Mouse (Mus musculus) adrenal gland, postnatal 36 days (tissue): ENCODE results near the gene Psmd12. TPM values are rescaled to one million over a fixed set of nuclear protein-coding genes. Genes with fewer than 3 reads are reported as not detected.
"Not testable (repeated sequence)": the region's sequence is repeated elsewhere in the genome, so short reads cannot be mapped to it uniquely, and the experiment has no call there.

Source experiments
- DNase-seq, 2 experiments: peaks; one replicate each; pipeline ENCODE4 v3.0.0; 2021; ENCODE audit warnings: mixed read lengths in 1 of 2
- total RNA-seq, 2 experiments: library from RNA; stranded (reverse); gene quantifications; 2 replicates each; pipeline ENCODE4 v1.2.3; 2021

The Psmd12 gene
- total RNA-seq, 2 experiments from 2014 or later, result 98.2 to 99.1 TPM

GRCm38 (mm10) chr11:107459828-107460227 is 19.5 kb upstream of the Psmd12 start:
- no peak for DNase-seq

- DNase-seq, result no peak
Measured at GRCm38 (mm10) chr11:107462478-107462877, 16.8 kb upstream of the Psmd12 start.

- DNase-seq, result no peak
Measured at GRCm38 (mm10) chr11:107463251-107463681, 16.0 kb upstream of the Psmd12 start.

- peak; percentile 25 to 27 for DNase-seq
Measured at GRCm38 (mm10) chr11:107464141-107464540, 15.1 kb upstream of the Psmd12 start.

GRCm38 (mm10) chr11:107465041-107465440 is 14.2 kb upstream of the Psmd12 start:
- DNase-seq, result no peak

GRCm38 (mm10) chr11:107465969-107466368 is 13.3 kb upstream of the Psmd12 start:
- no peak for DNase-seq

GRCm38 (mm10) chr11:107466611-107467391 is 12.5 kb upstream of the Psmd12 start:
- no peak for DNase-seq

- no peak for DNase-seq
Measured at GRCm38 (mm10) chr11:107468252-107469030, 10.8 kb upstream of the Psmd12 start.

GRCm38 (mm10) chr11:107469031-107469522 is 10.2 kb upstream of the Psmd12 start:
- DNase-seq, result peak; percentile 82 to 85

- DNase-seq, result peak; percentile 71 to 79
Measured at GRCm38 (mm10) chr11:107469523-107470371, 9.5 kb upstream of the Psmd12 start.

- peak; percentile 93 for DNase-seq
Measured at GRCm38 (mm10) chr11:107470521-107471041, 8.7 kb upstream of the Psmd12 start, which contains the start of gene Pitpnc1. Pitpnc1 (minus strand) TSS chr11:107470699.

GRCm38 (mm10) chr11:107471071-107471720 is 8.1 kb upstream of the Psmd12 start:
- DNase-seq, result no peak

- no peak for DNase-seq
Measured at GRCm38 (mm10) chr11:107472304-107472703, 7.0 kb upstream of the Psmd12 start.

GRCm38 (mm10) chr11:107473137-107473820 is 6.0 kb upstream of the Psmd12 start:
- DNase-seq, result peak in 1 of 2 experiments; percentile 38

GRCm38 (mm10) chr11:107479862-107480203 is 549 bp downstream of the Psmd12 start:
- DNase-seq, result no peak

- DNase-seq, result no peak
Measured at GRCm38 (mm10) chr11:107484341-107484740, 5.1 kb downstream of the Psmd12 start.

GRCm38 (mm10) chr11:107502801-107503200 is 23.5 kb downstream of the Psmd12 start:
- no peak for DNase-seq

GRCm38 (mm10) chr11:107504364-107504763 is 25.1 kb downstream of the Psmd12 start:
- DNase-seq, result not testable (repeated sequence)

GRCm38 (mm10) chr11:107506260-107506659 is 27.0 kb downstream of the Psmd12 start:
- peak in 1 of 2 experiments; percentile 48 for DNase-seq

GRCm38 (mm10) chr11:107509631-107510338 is 30.5 kb downstream of the Psmd12 start:
- no peak for DNase-seq
